Mouse (Mus musculus): ENCODE measurements around the gene Erg28.

DNA sequence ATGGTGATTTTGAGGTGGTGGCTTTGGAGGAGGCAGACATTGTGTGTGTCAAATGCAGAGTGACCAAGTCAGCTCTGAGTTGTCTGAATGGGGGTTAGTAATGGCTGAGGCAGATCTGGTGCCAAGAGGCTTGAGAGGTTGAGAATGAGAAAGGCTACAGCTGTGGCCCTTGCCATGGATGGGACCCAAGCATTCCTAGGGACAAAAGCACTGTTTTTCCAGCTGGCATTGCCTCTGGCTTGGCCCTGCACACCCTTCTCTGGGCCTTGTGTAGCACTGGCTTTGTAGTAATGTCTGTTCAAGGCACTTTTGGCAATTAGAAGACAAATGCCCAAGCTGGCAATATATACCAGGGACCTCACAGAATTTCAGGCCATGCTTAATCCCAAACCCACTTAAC is 13.4 kb downstream of the Erg28 start:
- TF ChIP-seq CTCF (IDR thresholded peaks at IDR 0.05; ENCODE audit: borderline replicate concordance, extremely low read depth, insufficient read depth, insufficient read length) (no peak), POLR2A (IDR thresholded peaks at IDR 0.05; ENCODE audit: borderline replicate concordance, extremely low read depth, insufficient read depth, insufficient read length, poor library complexity, severe bottlenecking) (no peak)
